8 mouse cellular contexts compared by ENCODE assay signal in the genomic region with DNA sequence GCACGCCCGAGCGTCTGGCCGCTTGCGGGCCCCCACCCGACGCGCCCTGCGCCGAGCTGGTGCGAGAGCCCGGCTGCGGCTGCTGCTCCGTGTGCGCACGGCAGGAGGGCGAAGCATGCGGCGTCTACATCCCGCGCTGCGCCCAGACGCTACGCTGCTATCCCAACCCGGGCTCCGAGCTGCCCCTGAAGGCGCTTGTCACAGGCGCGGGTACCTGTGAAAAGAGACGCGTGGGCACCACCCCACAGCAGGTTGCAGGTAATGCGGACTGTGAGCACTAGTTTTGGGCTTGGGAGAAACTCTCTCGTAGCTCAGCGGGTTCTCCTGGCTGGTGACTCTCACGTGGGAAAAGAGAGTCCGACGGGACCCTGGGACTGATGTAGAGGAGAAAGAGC. TPM values are rescaled to one million over a fixed set of nuclear protein-coding genes. Genes with fewer than 3 reads are reported as not detected.
A peak's percentile ranks its signal among the peaks of the same experiment; 100 is the strongest.
DNase-seq lines count a peak whose midpoint lies in the region; ATAC-seq and TF ChIP-seq lines count a peak whose summit lies in the region.

No protein-coding gene starts in this region.

- no peaks in the 10 kb centered on the region for H3K9me3 ChIP-seq in heart, embryonic 13.5 days
- H3K9me3 ChIP-seq in hindbrain, embryonic 16.5 days (ENCODE audit: control insufficient read depth, low read length), result no peaks in the 10 kb centered on the region
- H3K9me3 ChIP-seq in midbrain, embryonic 16.5 days (replicated peaks; ENCODE audit: control insufficient read depth, low read length, poor library complexity, severe bottlenecking), result no peaks in the 10 kb centered on the region

- peak overlapping the region; percentile 68 for H3K4me3 ChIP-seq in heart, embryonic 13.5 days
- H3K4me3 ChIP-seq in C2C12 (ENCODE audit: insufficient read depth, poor library complexity, severe bottlenecking), result peak overlapping the region; percentile 39
- H3K4me3 ChIP-seq in hindbrain, embryonic 16.5 days (ENCODE audit: low read length), result peak overlapping the region; percentile 85
- peak overlapping the region; percentile 72 for H3K4me3 ChIP-seq in midbrain, embryonic 16.5 days (ENCODE audit: low read depth, low read length)

- H3ac ChIP-seq in C2C12 (ENCODE audit: control insufficient read depth, insufficient read length, low read depth), result peak overlapping the region; percentile 82

- no peak for DNase-seq in heart, adult 9 months (ENCODE audit: low spot score in 2 of 2)
- DNase-seq in embryo, embryonic 9.5 days (ENCODE audit: extremely low spot score), result peak; percentile 52
- no peak for DNase-seq in adrenal gland, postnatal 36 days
- no peak for DNase-seq in natural killer cell, adult 2 months (ENCODE audit: low spot score in 2 of 2)

- H3K36me3 ChIP-seq in heart, embryonic 13.5 days, result no peaks in the 10 kb centered on the region
- H3K36me3 ChIP-seq in C2C12 (ENCODE audit: control insufficient read depth, insufficient read depth), result no peaks in the 10 kb centered on the region
- no peaks in the 10 kb centered on the region for H3K36me3 ChIP-seq in hindbrain, embryonic 16.5 days (ENCODE audit: control insufficient read depth, insufficient read depth, low read length)
- H3K36me3 ChIP-seq in midbrain, embryonic 16.5 days (ENCODE audit: control insufficient read depth, insufficient read depth, low read length), result no peaks in the 10 kb centered on the region

- peaks cover 40% of the 10 kb centered on the region for H3K27me3 ChIP-seq in heart, embryonic 13.5 days (replicated peaks)
- H3K27me3 ChIP-seq in C2C12 (ENCODE audit: control insufficient read depth, insufficient read depth, insufficient read length), result no peaks in the 10 kb centered on the region
- H3K27me3 ChIP-seq in hindbrain, embryonic 16.5 days (replicated peaks; ENCODE audit: control insufficient read depth, insufficient read depth, low read length), result no peaks in the 10 kb centered on the region
- H3K27me3 ChIP-seq in midbrain, embryonic 16.5 days (ENCODE audit: control insufficient read depth, insufficient read depth, low read depth, low read length), result no peaks in the 10 kb centered on the region

- WGBS in heart, embryonic 13.5 days, result under 1% methylated on average over 37 of the region's 37 CpGs
- 1% methylated on average over 35 of the region's 37 CpGs for WGBS in hindbrain, embryonic 16.5 days
- under 1% methylated on average over 37 of the region's 37 CpGs for WGBS in midbrain, embryonic 16.5 days

- H3K9ac ChIP-seq in heart, embryonic 13.5 days, result peak overlapping the region; percentile 85
- H3K9ac ChIP-seq in hindbrain, embryonic 16.5 days (ENCODE audit: low read depth, low read length), result peak overlapping the region; percentile 90
- H3K9ac ChIP-seq in midbrain, embryonic 16.5 days (ENCODE audit: low read depth, low read length), result peak overlapping the region; percentile 85

- peaks cover 41% of the 10 kb centered on the region for H3K4me1 ChIP-seq in heart, embryonic 13.5 days
- H3K4me1 ChIP-seq in hindbrain, embryonic 16.5 days (ENCODE audit: control insufficient read depth, insufficient read depth, low read depth, low read length), result peaks cover 23% of the 10 kb centered on the region
- peaks cover 24% of the 10 kb centered on the region for H3K4me1 ChIP-seq in midbrain, embryonic 16.5 days (ENCODE audit: control insufficient read depth, insufficient read depth, low read length)

- peaks cover 2% of the 10 kb centered on the region for H3K79me3 ChIP-seq in C2C12 (ENCODE audit: low read depth)

- no peak for ATAC-seq in heart, embryonic 13.5 days (ENCODE audit: extremely low read depth, insufficient number of reproducible peaks, low FRiP score, low TSS enrichment)
- peak; percentile 55 for ATAC-seq in hindbrain, embryonic 16.5 days
- ATAC-seq in midbrain, embryonic 16.5 days, result peak; percentile 76

- H3K27ac ChIP-seq in heart, embryonic 13.5 days (replicated peaks), result no peak overlapping the region; the same call in 1 of the 2 replicates
- peak overlapping the region; percentile 82 for H3K27ac ChIP-seq in hindbrain, embryonic 16.5 days (ENCODE audit: low read depth, low read length)
- H3K27ac ChIP-seq in midbrain, embryonic 16.5 days (ENCODE audit: low read length), result peak overlapping the region; percentile 79

- no peak for TF ChIP-seq CTCF in C2C12 (IDR thresholded peaks at IDR 0.05; ENCODE audit: control insufficient read depth, insufficient read depth, insufficient read length)

- H3K79me2 ChIP-seq in C2C12 (ENCODE audit: control insufficient read depth, insufficient read depth), result peaks cover 35% of the 10 kb centered on the region

- peak overlapping the region; percentile 99 for H3K4me2 ChIP-seq in heart, embryonic 13.5 days
- H3K4me2 ChIP-seq in hindbrain, embryonic 16.5 days (ENCODE audit: low read length), result peak overlapping the region; percentile 93
- H3K4me2 ChIP-seq in midbrain, embryonic 16.5 days (ENCODE audit: low read length), result peak overlapping the region; percentile 78

TF ChIP-seq in C2C12, 6 proteins besides CTCF, POLR2A, EP300 and RAD21:
- TF ChIP-seq MAX (IDR thresholded peaks at IDR 0.05), result no peak
- TF ChIP-seq MYOG (IDR thresholded peaks at IDR 0.05; ENCODE audit: control insufficient read depth, extremely low read depth, insufficient read length), result no peak
- TF ChIP-seq USF1 (IDR thresholded peaks at IDR 0.05; ENCODE audit: low read depth), result no peak
- no peak for TF ChIP-seq FOSL1 (IDR thresholded peaks at IDR 0.05; ENCODE audit: insufficient read depth, low read length, poor library complexity, severe bottlenecking)
- TF ChIP-seq MYOD1 (IDR thresholded peaks at IDR 0.05; ENCODE audit: control insufficient read depth, insufficient read length, low read depth), result no peak
- no peak for TF ChIP-seq CEBPB (IDR thresholded peaks at IDR 0.05; ENCODE audit: low read depth)

RNA-seq across cellular contexts. Expression of a gene that starts 0.4 kb away (rescaled TPM):
- polyA plus RNA-seq in heart, embryonic 13.5 days (2015; fragmentation: Nextera tagmentation; extraction: Ambion mirVana), result 85.0 and 87.3 TPM in 2 replicates
- 222 TPM for polyA plus RNA-seq in C2C12 (2012; fragmentation: generic; extraction: Trizol)
- 465 and 469 TPM in 2 replicates for polyA plus RNA-seq in hindbrain, embryonic 16.5 days (2015; fragmentation: Nextera tagmentation; extraction: Ambion mirVana)
- polyA plus RNA-seq in midbrain, embryonic 16.5 days (2015; fragmentation: Nextera tagmentation; extraction: Ambion mirVana), result 244 and 262 TPM in 2 replicates
- 1 to 10 TPM; 1.8 to 2.0 TPM for total RNA-seq in adrenal gland, postnatal 36 days (2021)

RNA-seq across cellular contexts. Expression of a gene that starts 50.0 kb away (rescaled TPM):
- polyA plus RNA-seq in heart, embryonic 13.5 days (2015; fragmentation: Nextera tagmentation; extraction: Ambion mirVana), result 110 and 126 TPM in 2 replicates
- 62.8 TPM for polyA plus RNA-seq in C2C12 (2012; fragmentation: generic; extraction: Trizol)
- 51.9 and 65.1 TPM in 2 replicates for polyA plus RNA-seq in hindbrain, embryonic 16.5 days (2015; fragmentation: Nextera tagmentation; extraction: Ambion mirVana)
- polyA plus RNA-seq in midbrain, embryonic 16.5 days (2015; fragmentation: Nextera tagmentation; extraction: Ambion mirVana), result 42.6 and 42.8 TPM in 2 replicates
- 100 to 1,000 TPM in 1 of 2 experiments, 10 to 100 TPM in 1; 56.7 to 109 TPM for total RNA-seq in adrenal gland, postnatal 36 days (2021)
